Mouse (Mus musculus) intestine, postnatal 0 days (tissue): ENCODE measurements around the gene Tmem203. TPM values are rescaled to one million over a fixed set of nuclear protein-coding genes. Genes with fewer than 3 reads are reported as not detected.

Experiments
- ATAC-seq: fragments of 200-750 bp; cut with Nextera tagmentation; 2 replicates; pipeline ENCODE4 v1.8.0; 2017; ENCODE audit warnings: mild to moderate bottlenecking, moderate TSS enrichment, moderate library complexity
- H3K27ac ChIP-seq: fragments of 300-500 bp; sonication (generic); 2 replicates; pipeline ENCODE4 v1.5.1; 2014; ENCODE audit warnings: mild to moderate bottlenecking, low read depth, low read length, moderate library complexity
- H3K27me3 ChIP-seq: fragments of 300-500 bp; sonication (generic); replicated peaks from 2 replicates; pipeline ENCODE4 v1.6.1; 2014; ENCODE audit warnings: low read length, mixed read lengths; ENCODE audit not compliant: control insufficient read depth, insufficient read depth
- H3K36me3 ChIP-seq: fragments of 300-500 bp; sonication (generic); 2 replicates; pipeline ENCODE4 v1.6.1; 2014; ENCODE audit warnings: mild to moderate bottlenecking, moderate library complexity; ENCODE audit not compliant: control insufficient read depth, insufficient read depth
- H3K4me1 ChIP-seq: fragments of 300-500 bp; sonication (generic); replicated peaks from 2 replicates; pipeline ENCODE4 v1.6.1; 2014; ENCODE audit warnings: antibody characterized with exemption, low read length, mixed read lengths; ENCODE audit not compliant: control insufficient read depth, insufficient read depth
- H3K4me2 ChIP-seq: fragments of 300-500 bp; sonication (generic); replicated peaks from 2 replicates; pipeline ENCODE4 v1.6.1; 2014; ENCODE audit warnings: low read depth, mild to moderate bottlenecking, moderate library complexity
- H3K4me3 ChIP-seq: fragments of 300-500 bp; sonication (generic); 2 replicates; pipeline ENCODE4 v1.5.1; 2014; ENCODE audit warnings: low read depth, low read length
- H3K9ac ChIP-seq: fragments of 300-500 bp; sonication (generic); 2 replicates; pipeline ENCODE4 v1.6.1; 2014; ENCODE audit warnings: mild to moderate bottlenecking, low read depth, low read length
- H3K9me3 ChIP-seq: fragments of 300-500 bp; sonication (generic); 2 replicates; pipeline ENCODE4 v1.6.1; 2016; ENCODE audit warnings: mixed run types; ENCODE audit not compliant: control insufficient read depth
- CTCF ChIP-seq: sonication (generic); IDR thresholded peaks from 2 replicates; pipeline ENCODE4 v1.5.1; 2016; ENCODE audit warnings: low read depth, mild to moderate bottlenecking, control low read depth, antibody characterized with exemption, moderate library complexity
- WGBS: fragments of 180-500 bp; shearing (Covaris S2); extraction: QIAGEN DNeasy Blood & Tissue Kit; methylation state at CpG from one replicate; pipeline ENCODE4 v1.1.7; 2014; 5-methylcytosine and 5-hydroxymethylcytosine counted together
- polyA plus RNA-seq: library from polyadenylated mRNA; unstranded; fragments of >200 nt; fragmentation: Nextera tagmentation; extraction: Ambion mirVana; gene quantifications from 2 replicates; pipeline ENCODE4 v1.2.1, GENCODE M21; 2015

Gene Tmem203
- polyA plus RNA-seq, 1 experiment from 2014 or later: 40.3 TPM

GRCm38 (mm10) chr2:25262291-25262767 is 7.1 kb downstream of the Tmem203 start, which contains the start of gene Tprn:
Tprn (plus strand) TSS chr2:25262618.
- 0% methylated on average over 39 of the region's 39 CpGs for WGBS
- Histone ChIP-seq H3K27me3 (no peaks in the 10 kb centered on the region), H3K36me3 (no peaks in the 10 kb centered on the region), H3K9me3 (no peaks in the 10 kb centered on the region), H3K4me3 (peak within 1 kb of the TSS; percentile 92), H3K4me2 (peak within 1 kb of the TSS; percentile 94), H3K27ac (peak within 1 kb of the TSS; percentile 93), H3K4me1 (no peaks in the 10 kb centered on the region), H3K9ac (peak within 1 kb of the TSS; percentile 78)
- ATAC-seq: peak; percentile 80
- no peak for TF ChIP-seq CTCF

GRCm38 (mm10) chr2:25262795-25263622 is 7.8 kb downstream of the Tmem203 start:
- Histone ChIP-seq H3K36me3 (peaks cover under 1% of the 10 kb centered on the region; the same call in 1 of the 2 replicates), H3K4me3 (peak overlapping the region; percentile 92), H3K9ac (peak overlapping the region; percentile 78), H3K9me3 (no peaks in the 10 kb centered on the region), H3K27me3 (no peaks in the 10 kb centered on the region), H3K4me2 (peak overlapping the region; percentile 94), H3K4me1 (no peaks in the 10 kb centered on the region), H3K27ac (peak overlapping the region; percentile 93)
- no peak for ATAC-seq
- WGBS: 0% methylated on average over 79 of the region's 82 CpGs
- peak; percentile 20; the same call in 1 of the 2 replicates for TF ChIP-seq CTCF

- Histone ChIP-seq H3K9ac (peak overlapping the region; percentile 78), H3K27me3 (no peaks in the 10 kb centered on the region), H3K4me3 (peak overlapping the region; percentile 92), H3K36me3 (peaks cover 8% of the 10 kb centered on the region), H3K9me3 (no peaks in the 10 kb centered on the region), H3K4me2 (peak overlapping the region; percentile 94), H3K27ac (peak overlapping the region; percentile 93), H3K4me1 (no peaks in the 10 kb centered on the region)
- TF ChIP-seq CTCF: no peak
- no peak for ATAC-seq
- WGBS: 21% methylated on average over 12 of the region's 12 CpGs
These were observed 8.5 kb downstream of the Tmem203 start for GRCm38 (mm10) chr2:25263623-25264285.

- Histone ChIP-seq H3K36me3 (peaks cover 14% of the 10 kb centered on the region), H3K4me1 (no peaks in the 10 kb centered on the region), H3K9me3 (no peaks in the 10 kb centered on the region), H3K9ac (peak overlapping the region; percentile 78), H3K4me3 (peak overlapping the region; percentile 92), H3K4me2 (peak overlapping the region; percentile 94), H3K27me3 (no peaks in the 10 kb centered on the region), H3K27ac (peak overlapping the region; percentile 93)
- no peak for TF ChIP-seq CTCF
- ATAC-seq: no peak
- WGBS: 48% methylated on average over 5 of the region's 5 CpGs
These were observed 9.0 kb downstream of the Tmem203 start for GRCm38 (mm10) chr2:25264286-25264660.

GRCm38 (mm10) chr2:25264851-25265250 is 9.6 kb downstream of the Tmem203 start:
- Histone ChIP-seq H3K4me1 (no peaks in the 10 kb centered on the region), H3K4me2 (peak overlapping the region; percentile 94), H3K4me3 (peak overlapping the region; percentile 92), H3K36me3 (peaks cover 19% of the 10 kb centered on the region), H3K27me3 (no peaks in the 10 kb centered on the region), H3K9me3 (no peaks in the 10 kb centered on the region), H3K27ac (peak overlapping the region; percentile 93), H3K9ac (peak overlapping the region; percentile 78)
- TF ChIP-seq CTCF: no peak
- WGBS: 41% methylated on average over 3 of the region's 3 CpGs
- peak; percentile 28 for ATAC-seq
